Mouse (Mus musculus): Measurements from ENCODE around the gene Appl2.

The Appl2 gene

GRCm38 (mm10) chr10:83630899-83631298 lies 17.6 kb downstream of the Appl2 start:
- DNase-seq, result peak; percentile 90

- DNase-seq, result no peak
Observed at GRCm38 (mm10) chr10:83629878-83630277, 18.7 kb downstream of the Appl2 start.

- no peak for DNase-seq
Observed at GRCm38 (mm10) chr10:83629190-83629781, 19.3 kb downstream of the Appl2 start.

DNA sequence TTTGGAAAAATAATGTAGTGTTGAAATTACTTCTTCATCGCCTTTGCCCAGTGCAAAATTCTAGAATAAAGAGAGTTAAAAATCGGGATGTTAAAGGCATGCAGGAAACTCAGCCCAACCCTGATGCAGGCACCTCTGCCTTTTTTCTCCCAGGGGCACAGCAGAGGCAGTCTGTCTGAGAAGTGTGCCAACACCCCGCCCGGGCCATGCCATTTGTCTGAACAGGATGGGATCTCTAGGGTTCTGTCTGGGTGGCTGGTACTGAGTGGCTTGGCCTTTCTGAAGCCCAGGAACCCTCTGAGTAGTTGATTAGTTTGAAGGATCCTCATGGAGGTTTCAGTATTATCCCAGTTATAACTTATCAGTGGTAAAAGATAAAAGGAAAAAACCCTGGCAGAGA lies 20.3 kb downstream of the Appl2 start:
- no peak for DNase-seq

GRCm38 (mm10) chr10:83627113-83627687 lies 21.3 kb downstream of the Appl2 start:
- peak; percentile 2 for DNase-seq

DNA sequence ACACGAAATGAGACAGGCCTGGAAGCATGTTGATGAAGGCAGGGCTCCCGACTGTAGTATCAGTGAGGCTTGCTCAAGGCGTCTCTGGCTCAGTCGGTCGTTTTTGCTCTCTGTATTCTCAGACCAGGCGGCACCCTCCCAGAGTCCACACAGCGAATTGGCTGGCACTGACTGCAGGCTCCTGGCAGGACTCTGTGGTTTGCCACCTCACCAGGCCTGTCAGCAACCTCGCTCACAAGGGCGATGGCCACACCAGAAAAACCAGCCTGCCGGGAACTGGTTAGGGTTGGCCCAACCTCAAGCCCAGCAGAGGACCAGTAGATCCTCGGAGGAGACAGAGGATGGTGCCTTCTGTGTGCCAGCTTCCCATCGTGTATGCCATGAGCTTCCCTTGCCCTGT lies 23.7 kb downstream of the Appl2 start:
- DNase-seq, result peak; percentile 79

GRCm38 (mm10) chr10:83624065-83624464 lies 24.5 kb downstream of the Appl2 start:
- no peak for DNase-seq

- DNase-seq, result peak; percentile 92
Observed at GRCm38 (mm10) chr10:83620350-83621055, 28.0 kb downstream of the Appl2 start.

DNA sequence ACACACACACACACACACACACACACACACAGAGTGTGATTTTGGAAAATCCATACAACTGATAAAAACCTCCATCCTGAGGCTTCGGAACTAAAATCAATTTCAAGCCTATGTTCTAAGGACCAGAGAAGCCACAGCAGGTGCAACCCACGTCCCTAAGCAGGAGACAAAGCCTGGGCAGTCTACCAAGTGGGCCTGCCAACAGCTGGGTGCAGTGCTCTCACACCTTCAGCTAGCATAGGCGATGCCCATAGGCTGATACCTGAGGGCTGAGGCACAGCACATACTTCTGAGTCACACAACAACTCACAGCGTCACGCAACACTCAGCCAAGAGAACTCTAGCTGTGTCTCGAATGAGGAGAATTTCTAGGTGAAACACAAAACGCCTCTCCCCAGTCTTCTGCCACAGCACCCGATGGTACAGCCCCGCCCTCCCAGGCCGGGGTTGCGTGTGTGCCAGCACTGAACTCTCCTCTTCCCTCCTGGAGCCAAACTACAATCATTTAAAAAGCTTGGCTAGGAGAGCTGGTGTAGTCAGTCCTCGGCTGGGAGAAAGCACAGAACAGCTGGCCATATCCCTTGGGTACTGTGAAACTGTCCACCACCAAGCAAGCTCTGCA lies 29.6 kb downstream of the Appl2 start:
- DNase-seq, result peak; percentile 76

- no peak for DNase-seq
Observed at GRCm38 (mm10) chr10:83617366-83617765, 31.2 kb downstream of the Appl2 start.

DNA sequence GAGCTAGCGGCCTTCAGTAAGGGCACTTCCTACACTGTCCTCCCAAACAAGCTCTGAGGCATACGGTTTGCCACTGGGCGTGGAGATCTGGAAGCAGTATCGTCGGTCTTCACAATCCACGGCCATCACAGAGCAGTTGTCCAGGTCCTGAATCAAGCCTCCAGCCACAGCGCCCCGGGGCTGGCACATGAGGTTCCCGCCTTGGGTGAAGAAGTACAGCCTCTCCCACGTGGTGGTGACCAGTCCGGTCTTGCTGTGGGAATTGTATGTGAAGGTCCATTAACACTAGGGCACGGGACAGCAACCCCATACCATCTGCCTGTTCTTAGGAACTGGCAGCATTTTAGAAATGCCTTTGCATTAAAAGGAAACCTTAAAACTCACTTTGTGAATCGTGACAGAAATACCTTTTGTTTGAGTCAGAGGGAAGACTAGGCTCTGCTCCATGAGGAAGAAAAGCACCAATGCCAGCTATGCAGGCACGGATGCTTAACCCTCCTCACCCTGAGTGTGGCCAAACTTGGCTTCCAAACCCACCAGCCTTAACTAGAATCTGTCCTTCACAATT lies 35.8 kb downstream of the Appl2 start:
- no peak for DNase-seq

- DNase-seq, result no peak
Observed at GRCm38 (mm10) chr10:83611863-83612262, 36.7 kb downstream of the Appl2 start.

DNA sequence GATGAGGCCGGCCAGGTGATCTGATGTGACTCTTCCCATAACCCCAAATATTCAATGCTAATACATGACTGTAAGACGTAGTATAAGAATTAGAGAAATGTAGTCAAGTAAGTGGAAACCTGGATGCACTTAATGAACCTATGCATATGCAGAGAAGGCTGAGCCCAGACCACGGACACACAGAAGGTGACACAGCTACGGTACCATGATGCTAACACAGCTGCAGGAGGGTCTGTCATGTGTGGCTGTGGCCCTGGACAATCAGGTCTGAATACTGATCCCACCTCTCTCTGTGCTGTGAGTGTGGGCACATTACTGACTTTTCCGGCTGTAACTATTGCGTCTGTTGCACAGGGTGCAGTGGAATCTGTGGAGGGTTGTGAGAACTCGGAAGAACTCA lies 38.0 kb downstream of the Appl2 start:
- no peak for DNase-seq

DNA sequence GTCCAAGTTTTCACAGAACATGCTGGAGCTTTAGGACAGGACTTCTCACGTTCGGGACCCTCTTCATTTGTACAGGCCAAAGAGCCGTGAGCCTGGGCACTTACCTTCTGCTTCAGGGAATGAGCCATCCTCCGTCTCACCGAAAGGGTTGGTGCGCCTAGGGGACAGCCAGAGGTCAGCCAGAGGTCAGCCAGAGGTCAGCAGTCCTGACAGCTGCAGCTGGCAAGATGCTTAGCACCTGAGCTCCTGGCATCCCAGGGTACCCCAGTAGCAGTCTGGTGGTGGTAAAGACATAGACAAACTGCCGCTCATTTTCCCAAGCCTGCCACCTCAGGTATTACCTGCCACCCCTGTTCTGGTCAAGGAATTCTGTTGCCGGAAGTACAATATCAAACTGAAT lies 39.9 kb downstream of the Appl2 start:
- no peak for DNase-seq

GRCm38 (mm10) chr10:83607111-83607510 lies 41.4 kb downstream of the Appl2 start:
- no peak for DNase-seq

DNA sequence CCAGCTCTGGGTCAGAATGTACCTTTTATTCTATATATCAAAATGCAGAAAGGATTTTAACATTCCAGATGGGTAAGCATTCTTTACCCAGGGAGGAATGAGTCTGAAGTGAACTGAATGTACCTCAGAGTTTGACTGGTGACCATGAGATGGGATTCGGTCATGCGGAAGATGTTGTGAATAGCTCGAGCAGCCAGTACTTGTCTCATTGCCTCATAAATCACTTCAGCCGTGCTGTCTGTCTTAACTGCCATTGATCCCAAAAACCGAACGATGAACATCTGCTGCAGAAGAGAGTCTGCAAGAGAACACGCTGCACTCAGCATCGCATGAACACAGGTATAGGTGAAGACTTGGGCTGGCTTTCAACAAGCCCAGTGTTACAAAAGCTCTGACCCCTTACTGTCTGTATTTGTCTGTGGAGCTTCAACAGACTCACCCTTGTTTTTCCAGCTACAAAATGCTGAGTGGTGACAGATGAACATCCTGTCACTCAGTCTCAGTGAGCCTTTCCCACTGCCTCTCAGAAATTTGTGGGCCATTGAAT lies 42.8 kb downstream of the Appl2 start:
- no peak for DNase-seq

DNA sequence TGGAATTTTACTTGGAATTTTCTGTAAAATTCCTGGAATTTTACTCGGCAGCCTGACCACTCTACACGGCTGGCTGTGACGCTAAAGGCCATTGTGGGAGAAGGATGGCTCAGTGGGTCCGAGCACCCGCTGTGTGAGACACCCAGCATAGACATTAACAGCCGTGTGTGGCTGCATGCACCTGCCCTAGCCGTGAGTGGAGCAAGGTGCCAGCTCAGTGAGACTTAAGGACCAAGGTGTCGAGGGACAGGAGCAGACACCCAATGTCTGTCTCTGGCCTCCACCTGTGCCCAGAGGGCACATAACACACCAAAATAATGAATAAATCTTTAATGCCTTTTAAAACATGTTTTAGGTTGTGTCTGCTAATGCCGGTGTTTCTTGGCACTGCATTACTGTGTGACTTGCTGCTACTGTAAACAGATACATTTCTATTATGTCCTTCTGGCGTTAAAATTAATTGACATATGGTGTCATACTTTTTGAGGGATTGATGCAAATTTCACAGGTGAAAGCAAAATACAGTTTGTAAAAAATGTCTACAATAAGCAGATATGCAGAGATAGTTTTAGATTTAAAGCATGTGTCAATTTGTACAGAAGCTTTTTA lies 44.5 kb downstream of the Appl2 start:
- DNase-seq, result no peak

DNA sequence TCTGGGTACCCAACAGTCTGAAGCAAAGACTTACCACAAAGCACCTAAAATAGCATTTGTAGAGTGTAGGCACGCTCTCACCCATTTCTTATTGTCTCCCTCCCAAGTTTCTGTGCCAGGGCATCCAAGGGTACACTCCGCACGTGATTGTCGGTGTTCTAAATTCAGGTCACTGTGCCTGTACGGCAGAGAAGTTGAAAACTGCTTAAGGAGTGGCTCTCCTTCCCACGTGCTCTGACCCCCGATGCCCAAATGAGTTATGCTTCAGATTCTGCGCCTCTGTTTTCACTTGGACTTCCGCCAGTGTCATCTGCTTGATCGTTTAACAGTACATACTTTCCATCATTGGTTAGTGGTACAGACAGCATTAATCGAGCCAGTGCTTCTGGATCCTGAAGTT lies 47.9 kb downstream of the Appl2 start:
- no peak for DNase-seq

DNA sequence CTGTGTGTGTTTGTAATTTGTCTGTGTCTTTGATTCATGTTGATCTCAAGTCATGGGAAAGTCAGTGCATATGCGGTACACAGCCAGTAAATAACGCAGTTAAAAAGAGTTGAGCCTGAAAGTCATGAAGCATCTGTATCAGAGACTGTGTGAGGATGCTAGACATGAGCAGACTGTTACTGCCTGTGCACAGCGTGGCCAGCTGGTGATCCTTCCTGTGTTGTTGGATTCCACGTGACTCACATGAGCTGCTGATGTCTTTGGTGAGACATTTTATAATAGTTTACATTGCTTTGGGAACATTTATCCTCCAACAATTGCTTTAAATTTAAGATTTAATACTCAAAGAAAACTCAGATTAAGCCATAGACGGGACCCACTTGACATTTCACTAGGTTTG lies 54.0 kb downstream of the Appl2 start:
- no peak for DNase-seq

DNA sequence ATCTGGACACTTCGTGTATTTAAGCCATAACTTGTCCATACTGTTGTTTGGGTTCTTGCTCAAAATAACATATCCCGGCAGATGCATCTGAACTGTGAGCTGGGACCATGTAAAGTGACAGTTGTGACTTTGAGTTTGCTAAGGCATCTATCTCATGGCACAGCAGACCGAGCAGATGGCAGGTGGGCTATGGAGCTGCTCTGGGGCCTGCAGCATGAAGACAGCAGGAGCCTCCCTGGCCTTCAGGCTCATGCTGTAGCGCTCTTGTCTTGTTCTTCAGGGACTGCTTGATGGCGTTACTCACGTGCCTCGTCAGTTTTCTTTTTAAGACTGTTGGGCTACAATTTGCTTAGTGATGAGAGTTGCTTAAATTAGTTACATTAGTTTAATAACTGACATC lies 55.9 kb downstream of the Appl2 start:
- no peak for DNase-seq

DNA sequence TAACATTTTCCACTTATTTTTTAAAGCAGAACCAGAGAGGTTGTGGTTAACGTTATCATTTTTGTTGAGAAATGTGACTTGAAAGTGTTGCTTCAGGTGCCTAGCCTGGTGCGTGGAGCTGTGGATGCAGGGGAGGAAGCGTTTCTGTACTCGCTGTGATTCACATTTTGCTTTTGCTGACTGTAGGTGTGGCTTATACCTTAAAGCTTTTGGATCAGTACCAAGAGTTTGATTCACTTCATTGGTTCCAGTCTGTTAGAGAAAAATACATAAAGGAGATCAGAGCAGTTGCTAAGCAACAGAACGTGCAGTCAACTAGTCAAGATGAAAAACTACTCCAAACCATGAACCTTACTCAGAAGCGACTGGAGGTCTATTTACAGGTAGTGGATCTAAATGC lies 57.7 kb downstream of the Appl2 start:
- no peak for DNase-seq

DNA sequence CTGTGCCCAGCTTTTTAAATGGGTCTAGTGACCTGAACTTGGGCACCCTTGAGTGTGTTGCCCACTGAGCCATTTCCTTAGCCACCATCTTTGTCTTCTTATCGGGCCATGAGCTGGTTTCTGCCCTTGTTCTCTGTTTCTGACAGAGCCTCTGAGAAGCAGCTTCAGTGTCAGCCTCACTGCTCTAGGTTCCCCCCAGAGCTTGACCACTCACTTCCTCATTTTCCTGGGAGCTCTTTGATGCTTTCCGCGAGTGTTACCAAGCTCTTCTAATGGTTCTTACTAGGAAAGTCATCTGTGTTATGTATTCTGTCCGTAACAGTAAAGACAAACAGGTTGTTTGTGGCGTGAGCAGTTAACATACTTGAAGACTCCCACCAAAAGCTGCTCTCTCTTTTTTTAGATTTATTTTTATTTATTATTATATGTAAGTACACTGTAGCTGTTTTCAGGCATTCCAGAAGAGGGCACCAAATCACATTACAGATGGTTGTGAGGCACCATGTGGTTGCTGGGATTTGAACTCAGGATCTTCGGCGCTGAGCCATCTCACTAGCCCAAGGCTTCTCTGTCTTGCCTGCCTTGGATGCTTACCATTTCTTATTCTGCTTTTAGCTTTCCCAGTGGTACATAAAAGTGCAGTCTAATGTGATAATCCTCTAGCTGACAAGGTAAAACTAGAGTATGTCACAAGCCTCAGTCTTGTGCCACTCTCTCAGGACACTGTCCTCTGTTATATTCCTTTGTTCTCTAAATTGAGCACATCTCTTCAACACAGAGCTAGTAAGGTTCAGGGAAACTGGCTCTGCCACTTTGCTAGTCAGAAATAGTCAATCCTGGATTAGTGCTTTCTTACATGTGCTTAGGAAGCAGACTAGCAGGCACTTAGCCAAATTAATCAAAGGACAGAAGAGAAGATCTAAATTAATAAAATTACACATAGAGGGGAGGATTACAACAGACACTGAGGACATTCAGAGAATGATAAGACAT lies 82.8 kb downstream of the Appl2 start:
- DNase-seq, result no peak

All from cerebellum, adult 11 months (tissue).